Comparison of ENCODE assay signal across 13 mouse cellular contexts in the genomic region with DNA sequence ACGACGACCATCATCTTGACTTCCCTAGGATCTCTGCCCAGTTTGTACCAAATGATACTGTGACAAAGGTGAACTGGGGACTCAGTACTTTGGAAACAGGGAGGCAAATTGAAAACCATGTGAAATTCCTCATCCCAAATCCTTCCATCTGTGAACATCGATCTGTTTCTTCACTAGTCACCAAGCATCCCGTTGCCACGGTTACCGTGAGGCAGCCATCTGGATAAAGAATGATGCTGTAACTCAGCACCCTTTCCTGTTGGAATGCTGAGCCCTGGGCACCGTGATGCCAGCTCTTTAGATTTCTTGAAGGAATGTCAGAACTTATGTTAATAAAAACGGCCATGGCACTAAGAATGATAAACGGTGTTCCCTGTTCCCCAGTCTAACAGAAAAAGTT. TPM values are rescaled to one million over a fixed set of nuclear protein-coding genes. Genes with fewer than 3 reads are reported as not detected.
DNase-seq lines count a peak whose midpoint lies in the region; ATAC-seq lines count a peak whose summit lies in the region.
"Had no signal": no experiment of that assay in that cellular context is flagged by ENCODE, and none has a peak within 500 bp of the region (broad histone marks: within the 10 kb centered on the region; RNA-seq: fewer than 3 reads in every experiment).

No protein-coding gene starts in this region.

- H3K4me2 ChIP-seq in kidney, embryonic 16.5 days (replicated peaks; ENCODE audit: low read depth, low read length): no peak overlapping the region
- H3K4me2 ChIP-seq: liver, embryonic 13.5 days had no signal

- ATAC-seq in kidney, embryonic 16.5 days (ENCODE audit: low FRiP score, low TSS enrichment): no peak

- H3K4me1 ChIP-seq in limb, embryonic 10.5 days: peaks cover 7% of the 10 kb centered on the region; the same call in 1 of the 2 replicates
- H3K4me1 ChIP-seq in kidney, embryonic 16.5 days (ENCODE audit: insufficient read depth, low read length): no peaks in the 10 kb centered on the region
- H3K4me1 ChIP-seq: heart, embryonic 10.5 days; liver, embryonic 13.5 days had no signal

- 0 out of 2 replicates have a peak, but pooled peaks cover 3% of the 10 kb centered on the region for H3K27me3 ChIP-seq in limb, embryonic 10.5 days (ENCODE audit: low read depth, poor library complexity, severe bottlenecking)
- H3K27me3 ChIP-seq in kidney, embryonic 16.5 days (ENCODE audit: insufficient read depth, low read length): peaks cover 12% of the 10 kb centered on the region; the same call in 1 of the 2 replicates

- no peaks in the 10 kb centered on the region for H3K36me3 ChIP-seq in limb, embryonic 10.5 days
- no peaks in the 10 kb centered on the region for H3K36me3 ChIP-seq in kidney, embryonic 16.5 days (ENCODE audit: insufficient read depth, low read length)
- H3K36me3 ChIP-seq: heart, embryonic 10.5 days; liver, embryonic 13.5 days had no signal

- H3K9ac ChIP-seq in kidney, embryonic 16.5 days (replicated peaks; ENCODE audit: low read length): no peak overlapping the region
- H3K9ac ChIP-seq: liver, embryonic 13.5 days had no signal

- no peak overlapping the region for H3K27ac ChIP-seq in limb, embryonic 10.5 days
- no peak overlapping the region for H3K27ac ChIP-seq in kidney, embryonic 16.5 days (ENCODE audit: low read length)
- H3K27ac ChIP-seq: heart, embryonic 10.5 days; liver, embryonic 13.5 days had no signal

- peak; percentile 40 for DNase-seq in MN1 (ENCODE audit: low spot score)
- DNase-seq in brain, embryonic 18.5 days (ENCODE audit: low read depth, low spot score): peak; percentile 76
- peak; percentile 66 to 79 for DNase-seq in frontal cortex, postnatal 36 days (ENCODE audit: low spot score in 2 of 2)
- DNase-seq in limb, embryonic 10.5 days (ENCODE audit: low spot score): peak; percentile 47
- no peak for DNase-seq in adrenal gland, adult 8-10 months
- DNase-seq in thymus, adult 18-20 months: no peak
- DNase-seq in Muller cell, postnatal 12 days (ENCODE audit: inconsistent ontology term): no peak
- DNase-seq: adrenal gland, postnatal 14 days; kidney, adult 2 months; liver, embryonic 13.5 days; thymus, postnatal 4 days had no signal

- H3K4me3 ChIP-seq in limb, embryonic 10.5 days: no peak overlapping the region
- no peak overlapping the region for H3K4me3 ChIP-seq in kidney, embryonic 16.5 days (ENCODE audit: low read length)
- H3K4me3 ChIP-seq: heart, embryonic 10.5 days; liver, embryonic 13.5 days had no signal

- 86% methylated on average over 9 of the region's 9 CpGs for WGBS in limb, embryonic 10.5 days
- 78% methylated on average over 9 of the region's 9 CpGs for WGBS in kidney, embryonic 16.5 days

- no peaks in the 10 kb centered on the region for H3K9me3 ChIP-seq in limb, embryonic 10.5 days (replicated peaks)
- no peaks in the 10 kb centered on the region for H3K9me3 ChIP-seq in kidney, embryonic 16.5 days (ENCODE audit: low read length)
- H3K9me3 ChIP-seq: heart, embryonic 10.5 days; liver, embryonic 13.5 days had no signal

RNA-seq across cellular contexts. Expression of gene Ran, which starts 29.5 kb away (rescaled TPM):
- 933 and 1,138 TPM in 2 replicates for polyA plus RNA-seq in limb, embryonic 10.5 days (2016; fragmentation: Nextera tagmentation; extraction: Ambion mirVana)
- 100 to 1,000 TPM; 137 to 213 (median 176) TPM for total RNA-seq in adrenal gland, adult 8-10 months (2022)
- 613 and 614 TPM in 2 replicates for polyA plus RNA-seq in kidney, embryonic 16.5 days (2015; fragmentation: Nextera tagmentation; extraction: Ambion mirVana)

RNA-seq across cellular contexts. Expression of gene Stx2, which starts 41.0 kb away (rescaled TPM):
- polyA plus RNA-seq in limb, embryonic 10.5 days (2016; fragmentation: Nextera tagmentation; extraction: Ambion mirVana): 17.5 and 26.2 TPM in 2 replicates
- total RNA-seq in adrenal gland, adult 8-10 months (2022): 10 to 100 TPM; 24.9 to 32.9 (median 26.9) TPM
- 36.7 and 43.6 TPM in 2 replicates for polyA plus RNA-seq in kidney, embryonic 16.5 days (2015; fragmentation: Nextera tagmentation; extraction: Ambion mirVana)

RNA-seq across cellular contexts. Expression of gene Adgrd1, which starts 47.2 kb away (rescaled TPM):
- 0.06 TPM in 1 of 2 replicates, not detected in the other for polyA plus RNA-seq in limb, embryonic 10.5 days (2016; fragmentation: Nextera tagmentation; extraction: Ambion mirVana)
- 1 to 10 TPM; 2.4 to 4.2 (median 3.7) TPM for total RNA-seq in adrenal gland, adult 8-10 months (2022)
- 1.2 and 1.7 TPM in 2 replicates for polyA plus RNA-seq in kidney, embryonic 16.5 days (2015; fragmentation: Nextera tagmentation; extraction: Ambion mirVana)

Comparison
In these comparisons a context has a peak if more than half of its experiments do, and no peak if none do; other contexts are left out.
1. DNase-seq: peak in MN1 (single experiment), brain, embryonic 18.5 days (single experiment), frontal cortex, postnatal 36 days (2 of 2) and limb, embryonic 10.5 days (single experiment); none in adrenal gland, adult 8-10 months (single experiment), thymus, adult 18-20 months (0 of 2) and Muller cell, postnatal 12 days (single experiment).